Mouse (Mus musculus): ENCODE data around the gene Gm20458. TPM values are rescaled to one million over a fixed set of nuclear protein-coding genes. Genes with fewer than 3 reads are reported as not detected.

The Gm20458 gene
- polyA plus RNA-seq, 1 experiment = 27.8 TPM

DNA sequence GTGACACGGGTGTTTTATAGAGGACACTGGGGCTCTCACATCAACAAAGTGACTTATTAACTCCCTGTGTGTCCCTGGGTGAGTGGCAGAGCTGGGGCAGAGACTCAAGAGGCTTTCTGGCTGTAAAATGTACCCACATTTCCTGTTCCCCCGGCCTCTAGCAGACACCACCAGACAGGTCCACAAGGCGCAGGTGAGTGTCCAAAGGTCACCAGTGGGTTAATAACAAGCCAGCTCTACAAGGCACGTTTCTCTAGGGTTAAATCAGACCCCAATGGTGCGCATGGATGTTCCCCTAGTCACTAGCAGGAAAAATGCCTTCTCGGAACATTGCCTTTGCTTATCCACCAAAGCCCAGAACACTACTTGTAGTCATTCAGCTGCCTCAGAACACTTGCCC, 23.1 kb upstream of the Gm20458 start:
- H3K4me3 ChIP-seq (ENCODE audit: control insufficient read depth, insufficient read depth, low read length) = no peak overlapping the region
- TF ChIP-seq POLR2A (IDR thresholded peaks at IDR 0.05; ENCODE audit: control insufficient read depth, extremely low read depth, insufficient read depth, low read length, poor library complexity) = no peak
- no peak for TF ChIP-seq CTCF (IDR thresholded peaks at IDR 0.05; ENCODE audit: borderline replicate concordance, control insufficient read depth, extremely low read depth, insufficient read depth, low read length, poor library complexity)
- H3K36me3 ChIP-seq (ENCODE audit: control insufficient read depth, insufficient read depth, low read length) = no peaks in the 10 kb centered on the region
- no peaks in the 10 kb centered on the region; the same call in 1 of the 2 replicates for H3K27me3 ChIP-seq (ENCODE audit: control insufficient read depth, insufficient read depth, low read length)
- H3K4me1 ChIP-seq (replicated peaks; ENCODE audit: control insufficient read depth, insufficient read depth, low read length) = peaks cover 32% of the 10 kb centered on the region
- 53% methylated on average over 6 of the region's 6 CpGs for WGBS
- no peak for DNase-seq
- H3K27ac ChIP-seq (ENCODE audit: control insufficient read depth, insufficient read depth, low read length) = no peak overlapping the region

DNA sequence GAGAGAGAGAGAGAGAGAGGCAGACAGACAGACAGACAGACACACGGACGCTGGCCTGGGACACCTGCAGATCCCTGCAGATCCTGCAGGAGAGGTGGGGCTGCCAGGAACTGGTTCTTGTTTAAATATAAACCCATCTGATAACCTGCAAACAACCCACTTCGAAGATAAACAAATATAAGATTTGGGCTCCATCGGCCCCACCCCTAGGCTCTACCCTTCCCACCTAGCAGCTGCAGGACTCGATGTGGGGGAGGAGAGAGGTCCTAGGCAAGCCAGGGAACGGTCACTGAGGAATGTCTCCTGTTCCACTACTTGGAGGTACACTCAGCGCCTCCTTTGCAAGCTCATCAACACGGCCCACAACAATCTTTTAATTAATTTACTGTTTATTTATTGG, 22.5 kb upstream of the Gm20458 start:
- DNase-seq = no peak
- H3K36me3 ChIP-seq (ENCODE audit: control insufficient read depth, insufficient read depth, low read length) = no peaks in the 10 kb centered on the region
- TF ChIP-seq POLR2A (IDR thresholded peaks at IDR 0.05; ENCODE audit: control insufficient read depth, extremely low read depth, insufficient read depth, low read length, poor library complexity) (no peak), CTCF (IDR thresholded peaks at IDR 0.05; ENCODE audit: borderline replicate concordance, control insufficient read depth, extremely low read depth, insufficient read depth, low read length, poor library complexity) (no peak)
- no peak overlapping the region for H3K4me3 ChIP-seq (ENCODE audit: control insufficient read depth, insufficient read depth, low read length)
- 83% methylated on average over 8 of the region's 8 CpGs for WGBS
- no peaks in the 10 kb centered on the region; the same call in 1 of the 2 replicates for H3K27me3 ChIP-seq (ENCODE audit: control insufficient read depth, insufficient read depth, low read length)
- peaks cover 36% of the 10 kb centered on the region for H3K4me1 ChIP-seq (replicated peaks; ENCODE audit: control insufficient read depth, insufficient read depth, low read length)
- H3K27ac ChIP-seq (ENCODE audit: control insufficient read depth, insufficient read depth, low read length) = no peak overlapping the region

DNA sequence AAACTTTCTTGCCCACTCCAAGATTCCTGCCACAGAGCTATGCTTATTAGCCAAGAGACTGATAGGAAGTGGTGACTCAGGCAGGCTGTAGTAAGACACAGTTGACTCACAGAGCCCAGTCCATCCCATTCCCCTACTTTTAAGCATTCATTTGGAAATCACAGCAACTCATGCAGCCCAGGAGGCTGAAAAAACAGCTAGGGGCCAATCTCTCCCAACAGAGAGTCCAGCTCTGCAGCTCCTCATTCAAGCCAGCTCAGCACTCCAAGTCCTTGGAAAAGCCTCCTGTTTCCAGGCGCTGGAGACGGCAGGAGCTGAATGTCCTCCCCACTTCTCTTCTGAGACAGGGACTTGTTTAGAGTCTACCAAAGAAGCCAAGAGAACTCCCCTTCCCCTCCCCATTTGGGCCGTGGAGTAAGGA, 21.8 kb upstream of the Gm20458 start:
- peaks cover 6% of the 10 kb centered on the region; the same call in 1 of the 2 replicates for H3K27me3 ChIP-seq (ENCODE audit: control insufficient read depth, insufficient read depth, low read length)
- no peak overlapping the region for H3K4me3 ChIP-seq (ENCODE audit: control insufficient read depth, insufficient read depth, low read length)
- no peak overlapping the region for H3K27ac ChIP-seq (ENCODE audit: control insufficient read depth, insufficient read depth, low read length)
- no peak for DNase-seq
- 84% methylated on average over 3 of the region's 3 CpGs for WGBS
- H3K36me3 ChIP-seq (ENCODE audit: control insufficient read depth, insufficient read depth, low read length) = no peaks in the 10 kb centered on the region
- H3K4me1 ChIP-seq (replicated peaks; ENCODE audit: control insufficient read depth, insufficient read depth, low read length) = peaks cover 39% of the 10 kb centered on the region
- no peak for TF ChIP-seq POLR2A (IDR thresholded peaks at IDR 0.05; ENCODE audit: control insufficient read depth, extremely low read depth, insufficient read depth, low read length, poor library complexity)

DNA sequence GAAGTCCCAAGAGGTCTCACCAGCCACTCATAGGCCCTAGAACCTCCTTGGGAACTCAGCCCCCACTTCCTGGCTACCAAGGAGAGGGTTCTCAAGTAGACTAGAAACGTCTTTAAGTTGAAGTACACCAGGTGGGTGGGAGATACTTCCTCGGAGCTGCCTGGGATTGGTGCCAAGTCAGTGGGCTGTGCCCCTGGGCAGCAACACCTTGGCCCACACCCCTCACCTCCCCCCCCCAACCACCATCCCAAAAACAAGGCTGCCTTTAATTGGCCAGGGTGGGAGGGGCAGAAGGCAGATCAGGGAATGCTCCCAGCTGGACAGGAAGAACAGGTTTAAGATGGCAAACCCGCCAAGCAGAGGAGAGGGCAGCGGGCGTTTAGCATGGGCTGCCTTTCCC, 20.5 kb upstream of the Gm20458 start:
- 28% methylated on average over 5 of the region's 5 CpGs for WGBS
- no peaks in the 10 kb centered on the region for H3K36me3 ChIP-seq (ENCODE audit: control insufficient read depth, insufficient read depth, low read length)
- no peak for DNase-seq
- H3K4me3 ChIP-seq (ENCODE audit: control insufficient read depth, insufficient read depth, low read length) = no peak overlapping the region
- H3K27ac ChIP-seq (ENCODE audit: control insufficient read depth, insufficient read depth, low read length) = no peak overlapping the region
- TF ChIP-seq POLR2A (IDR thresholded peaks at IDR 0.05; ENCODE audit: control insufficient read depth, extremely low read depth, insufficient read depth, low read length, poor library complexity) (0 out of 2 replicates have a peak, but pooled peaks have one; percentile 19), CTCF (IDR thresholded peaks at IDR 0.05; ENCODE audit: borderline replicate concordance, control insufficient read depth, extremely low read depth, insufficient read depth, low read length, poor library complexity) (no peak)
- H3K4me1 ChIP-seq (replicated peaks; ENCODE audit: control insufficient read depth, insufficient read depth, low read length) = peaks cover 37% of the 10 kb centered on the region
- H3K27me3 ChIP-seq (ENCODE audit: control insufficient read depth, insufficient read depth, low read length) = peaks cover 6% of the 10 kb centered on the region; the same call in 1 of the 2 replicates

DNA sequence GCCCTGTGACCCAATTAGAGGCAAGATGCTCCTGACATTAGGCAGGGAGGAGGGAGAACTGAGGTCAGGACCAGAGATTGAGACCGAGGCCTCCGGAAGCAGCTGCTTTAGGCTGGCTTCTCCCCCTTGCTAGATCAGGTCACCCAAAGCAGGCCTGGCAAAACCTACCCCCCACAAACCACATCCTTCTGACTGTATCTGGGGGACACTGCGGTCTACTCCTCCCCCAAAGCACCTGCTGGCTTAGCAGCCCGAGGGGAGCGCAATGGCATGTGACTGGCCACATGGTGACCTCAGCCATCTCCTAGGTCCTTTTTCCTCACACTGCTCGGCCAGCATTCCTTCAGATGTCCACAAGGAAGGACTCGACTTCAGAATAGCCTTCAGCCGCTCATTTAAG, 19.6 kb upstream of the Gm20458 start:
- peaks cover 34% of the 10 kb centered on the region for H3K4me1 ChIP-seq (replicated peaks; ENCODE audit: control insufficient read depth, insufficient read depth, low read length)
- peak overlapping the region; percentile 33 for H3K4me3 ChIP-seq (ENCODE audit: control insufficient read depth, insufficient read depth, low read length)
- H3K36me3 ChIP-seq (ENCODE audit: control insufficient read depth, insufficient read depth, low read length) = no peaks in the 10 kb centered on the region
- no peak overlapping the region for H3K27ac ChIP-seq (ENCODE audit: control insufficient read depth, insufficient read depth, low read length)
- WGBS = 5% methylated on average over 8 of the region's 8 CpGs
- peak; percentile 66 for DNase-seq
- TF ChIP-seq CTCF (IDR thresholded peaks at IDR 0.05; ENCODE audit: borderline replicate concordance, control insufficient read depth, extremely low read depth, insufficient read depth, low read length, poor library complexity) (peak; percentile 16; the same call in 1 of the 2 replicates), POLR2A (IDR thresholded peaks at IDR 0.05; ENCODE audit: control insufficient read depth, extremely low read depth, insufficient read depth, low read length, poor library complexity) (0 out of 2 replicates have a peak, but pooled peaks have one; percentile 21)
- H3K27me3 ChIP-seq (ENCODE audit: control insufficient read depth, insufficient read depth, low read length) = peaks cover 6% of the 10 kb centered on the region; the same call in 1 of the 2 replicates

DNA sequence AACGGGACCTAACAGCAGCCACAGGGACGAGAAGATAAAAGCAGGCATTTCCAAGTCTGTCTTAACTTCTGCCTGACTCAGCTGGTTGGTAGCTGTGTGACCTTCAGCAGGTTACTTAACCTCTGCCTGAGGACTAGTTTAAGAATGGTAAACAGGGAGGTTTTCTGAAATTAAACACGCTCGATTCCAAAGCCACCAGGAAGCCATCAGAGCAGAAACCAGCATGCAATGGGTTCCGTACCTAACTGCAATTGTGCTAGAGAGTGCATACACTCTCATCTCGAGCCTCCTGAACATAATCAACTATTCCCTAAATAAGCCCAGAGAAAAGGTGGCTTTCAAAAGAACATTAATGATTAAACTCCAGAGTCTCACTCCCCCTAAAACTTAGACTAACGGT, 19.0 kb upstream of the Gm20458 start:
- Histone ChIP-seq H3K4me3 (ENCODE audit: control insufficient read depth, insufficient read depth, low read length) (no peak overlapping the region; the same call in 1 of the 2 replicates), H3K4me1 (replicated peaks; ENCODE audit: control insufficient read depth, insufficient read depth, low read length) (peaks cover 32% of the 10 kb centered on the region), H3K27ac (ENCODE audit: control insufficient read depth, insufficient read depth, low read length) (no peak overlapping the region), H3K36me3 (ENCODE audit: control insufficient read depth, insufficient read depth, low read length) (no peaks in the 10 kb centered on the region), H3K27me3 (ENCODE audit: control insufficient read depth, insufficient read depth, low read length) (peaks cover 6% of the 10 kb centered on the region; the same call in 1 of the 2 replicates)
- no peak for TF ChIP-seq CTCF (IDR thresholded peaks at IDR 0.05; ENCODE audit: borderline replicate concordance, control insufficient read depth, extremely low read depth, insufficient read depth, low read length, poor library complexity)
- TF ChIP-seq POLR2A (IDR thresholded peaks at IDR 0.05; ENCODE audit: control insufficient read depth, extremely low read depth, insufficient read depth, low read length, poor library complexity) = no peak
- no peak for DNase-seq
- WGBS = 6% methylated on average over 7 of the region's 7 CpGs

Data from thymus, adult 2 months (tissue).